Mouse (Mus musculus) ES-Bruce4 (cell line): ENCODE data around the gene Serping1. TPM values are rescaled to one million over a fixed set of nuclear protein-coding genes. Genes with fewer than 3 reads are reported as not detected.

Experiments used
- H3K27ac ChIP-seq: 2 replicates; pipeline ENCODE4 v1.5.1; 2012; ENCODE audit warnings: low read length, inconsistent platforms; ENCODE audit not compliant: insufficient read depth
- H3K27me3 ChIP-seq: 2 replicates; pipeline ENCODE4 v1.6.1; 2012; ENCODE audit warnings: mild to moderate bottlenecking, low read length, inconsistent platforms; ENCODE audit not compliant: control insufficient read depth, poor library complexity, insufficient read depth, severe bottlenecking
- H3K36me3 ChIP-seq: 2 replicates; pipeline ENCODE4 v1.6.1; 2012; ENCODE audit warnings: inconsistent platforms, mild to moderate bottlenecking, low read length, moderate library complexity; ENCODE audit not compliant: control insufficient read depth, poor library complexity, insufficient read depth, severe bottlenecking
- H3K4me1 ChIP-seq: one replicate; pipeline ENCODE4 v1.8.1; 2011; ENCODE audit warnings: low read length; ENCODE audit not compliant: control insufficient read depth, insufficient read depth
- H3K4me3 ChIP-seq: 2 replicates; pipeline ENCODE4 v1.5.1; 2011; ENCODE audit warnings: low read depth, mild to moderate bottlenecking, low read length
- H3K9ac ChIP-seq: 2 replicates; pipeline ENCODE4 v1.6.1; 2012; ENCODE audit warnings: low read depth, mild to moderate bottlenecking, inconsistent platforms; ENCODE audit not compliant: poor library complexity, severe bottlenecking
- H3K9me3 ChIP-seq: replicated peaks from 2 replicates; pipeline ENCODE4 v1.6.1; 2012; ENCODE audit warnings: mild to moderate bottlenecking, low read length, inconsistent platforms; ENCODE audit not compliant: control insufficient read depth, poor library complexity, insufficient read depth, severe bottlenecking
- CTCF ChIP-seq: IDR thresholded peaks from one replicate; pipeline ENCODE4 v1.8.1; 2011; ENCODE audit warnings: low read depth, low read length
- EP300 ChIP-seq: IDR thresholded peaks from 2 replicates; pipeline ENCODE4 v1.6.1; 2011; ENCODE audit warnings: low read depth, low read length; ENCODE audit not compliant: insufficient read depth
- POLR2A ChIP-seq: IDR thresholded peaks from one replicate; pipeline ENCODE4 v1.8.1; 2011; ENCODE audit warnings: low read length; ENCODE audit not compliant: insufficient read depth
- polyA plus RNA-seq: library from polyadenylated mRNA; stranded (reverse); fragments of >200 nt; gene quantifications from 2 replicates; pipeline ENCODE4 v1.2.4, GENCODE M21; 2011; ENCODE audit warnings: low read depth; ENCODE audit not compliant: missing spikeins, insufficient read depth, insufficient read length

Serping1 gene
- polyA plus RNA-seq, 1 experiment = 19.2 TPM

DNA sequence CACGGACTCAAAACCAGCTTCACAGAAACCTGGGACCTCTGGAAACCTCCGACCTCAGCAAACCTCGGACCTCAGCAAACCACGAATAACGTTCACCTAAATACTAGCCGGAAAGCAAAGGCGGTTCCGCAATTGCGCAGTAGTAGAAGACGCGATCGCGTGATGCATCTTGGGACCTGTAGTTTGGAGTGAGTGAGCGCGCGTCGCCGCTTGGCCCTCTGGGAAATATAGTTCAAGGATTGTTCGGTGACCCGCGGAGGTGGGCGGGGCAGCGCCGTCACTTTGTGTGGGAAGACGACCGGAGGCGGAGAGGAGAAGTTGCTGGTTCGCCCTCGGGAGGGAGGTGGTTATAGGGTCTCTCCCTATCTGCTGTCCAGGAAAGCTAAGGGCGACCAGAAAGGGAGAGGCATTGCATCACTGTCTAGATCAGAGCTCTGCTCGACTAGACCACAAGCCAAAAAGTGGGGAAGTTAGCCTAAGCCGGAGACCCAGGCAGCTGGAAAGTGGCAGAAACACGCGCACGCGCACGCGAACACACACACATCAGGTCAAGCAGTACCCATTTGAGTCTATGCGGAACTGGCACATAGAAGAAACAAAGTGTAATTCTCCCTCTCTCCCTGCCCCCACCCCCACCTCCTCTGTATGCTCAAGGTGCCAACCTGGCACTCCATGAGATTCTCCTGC is 47.9 kb downstream of the Serping1 start, which contains the start of gene Clp1:
Gene Clp1, minus strand, starts transcription at position 179 of the 687 bp plus-strand sequence.
- Histone ChIP-seq H3K27ac (0 out of 2 replicates have a peak within 1 kb of the TSS, but pooled peaks have one; percentile 15), H3K36me3 (peaks cover 22% of the 10 kb centered on the region)
- TF ChIP-seq CTCF (no peak), POLR2A (peak; percentile 97), EP300 (no peak)

GRCm38 (mm10) chr2:84726716-84727115 is 48.5 kb downstream of the Serping1 start:
- no peaks in the 10 kb centered on the region for H3K4me1 ChIP-seq
- no peak for TF ChIP-seq EP300
- no peak for TF ChIP-seq POLR2A
- H3K9ac ChIP-seq = peak overlapping the region; percentile 72
- H3K9me3 ChIP-seq = no peaks in the 10 kb centered on the region
- peaks cover 25% of the 10 kb centered on the region for H3K36me3 ChIP-seq
- H3K27me3 ChIP-seq = no peaks in the 10 kb centered on the region
- H3K4me3 ChIP-seq = peak overlapping the region; percentile 87
- H3K27ac ChIP-seq = 0 out of 2 replicates have a peak overlapping the region, but pooled peaks have one; percentile 15

More for the DNA sequence above, 47.9 kb downstream of the Serping1 start, which contains the start of gene Clp1:
- H3K9me3 ChIP-seq = no peaks in the 10 kb centered on the region
- H3K4me1 ChIP-seq = no peaks in the 10 kb centered on the region
- H3K4me3 ChIP-seq = peak within 1 kb of the TSS; percentile 89
- H3K27me3 ChIP-seq = no peaks in the 10 kb centered on the region
- peak within 1 kb of the TSS; percentile 72 for H3K9ac ChIP-seq

DNA sequence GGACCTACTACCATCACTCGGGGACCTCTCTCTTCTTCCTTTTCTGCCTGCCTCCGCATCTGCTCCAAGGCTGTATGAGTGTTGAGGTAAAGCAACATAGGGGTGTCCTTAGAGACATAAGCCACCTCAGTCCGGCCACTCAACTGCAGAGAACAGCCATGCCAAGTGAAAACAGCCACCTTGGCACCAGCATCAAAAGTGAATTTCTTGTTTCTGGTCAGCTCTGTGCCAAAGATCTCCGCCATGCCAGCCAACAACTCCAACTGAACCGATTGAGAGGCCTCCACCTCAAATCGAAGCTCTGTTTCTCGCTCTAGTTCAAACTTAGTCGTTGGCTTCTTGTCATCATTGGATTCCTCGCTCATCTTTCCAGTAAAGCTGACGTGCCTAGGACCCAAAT is 49.5 kb downstream of the Serping1 start:
- Histone ChIP-seq H3K4me1 (no peaks in the 10 kb centered on the region), H3K9me3 (no peaks in the 10 kb centered on the region), H3K27me3 (no peaks in the 10 kb centered on the region), H3K27ac (no peak overlapping the region), H3K4me3 (no peak overlapping the region), H3K9ac (peak overlapping the region; percentile 72; the same call in 1 of the 2 replicates), H3K36me3 (peaks cover 25% of the 10 kb centered on the region)
- TF ChIP-seq EP300 = no peak
- no peak for TF ChIP-seq CTCF
- TF ChIP-seq POLR2A = no peak

DNA sequence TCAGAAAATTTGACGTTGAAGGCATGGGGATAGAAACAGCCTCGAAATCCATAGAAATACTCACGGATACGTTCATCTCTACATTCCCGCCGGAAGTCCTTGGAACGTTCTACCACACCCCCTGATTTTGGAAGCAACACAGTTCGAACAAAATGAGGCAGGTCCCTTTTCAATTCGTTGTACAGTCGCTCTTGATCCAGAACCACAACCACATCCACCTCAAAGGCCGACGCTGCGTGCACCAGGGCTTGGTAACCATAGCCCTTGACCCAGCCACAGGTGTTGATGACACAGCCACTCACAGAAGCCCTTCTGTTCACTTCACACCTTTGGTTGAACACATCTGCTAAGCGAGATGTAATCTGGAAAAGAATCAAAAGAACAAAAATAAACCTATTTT is 51.4 kb downstream of the Serping1 start:
- no peak overlapping the region for H3K4me3 ChIP-seq
- no peaks in the 10 kb centered on the region for H3K4me1 ChIP-seq
- H3K27ac ChIP-seq = no peak overlapping the region
- H3K9ac ChIP-seq = no peak overlapping the region
- no peaks in the 10 kb centered on the region for H3K27me3 ChIP-seq
- H3K36me3 ChIP-seq = peaks cover 25% of the 10 kb centered on the region
- no peak for TF ChIP-seq CTCF
- TF ChIP-seq EP300 = no peak
- H3K9me3 ChIP-seq = no peaks in the 10 kb centered on the region

GRCm38 (mm10) chr2:84721182-84721581 is 54.1 kb downstream of the Serping1 start:
- no peak for TF ChIP-seq CTCF
- no peak for TF ChIP-seq EP300
- no peak for TF ChIP-seq POLR2A
- no peak overlapping the region for H3K27ac ChIP-seq

DNA sequence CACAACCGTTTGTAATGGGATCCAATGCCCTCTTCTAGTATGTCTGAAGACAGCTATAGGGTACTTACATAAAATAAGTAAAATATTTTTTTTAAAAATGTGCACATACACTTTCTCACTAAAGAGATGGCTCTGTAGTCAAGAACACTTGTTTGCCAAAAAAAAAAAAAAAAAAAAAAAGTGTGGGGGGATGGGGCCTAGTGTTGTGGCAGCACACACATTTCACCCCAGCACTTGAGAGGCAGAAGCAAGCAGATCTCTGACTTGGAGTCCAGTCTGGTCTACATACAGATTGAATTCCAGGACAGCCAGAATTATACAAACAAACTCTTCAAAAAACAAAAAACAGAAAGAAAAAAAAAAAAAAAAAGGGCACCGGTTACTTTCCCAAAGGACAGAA is 54.5 kb downstream of the Serping1 start:
- Histone ChIP-seq H3K27me3 (no peaks in the 10 kb centered on the region), H3K36me3 (peaks cover 24% of the 10 kb centered on the region), H3K4me1 (no peaks in the 10 kb centered on the region), H3K9me3 (no peaks in the 10 kb centered on the region), H3K9ac (no peak overlapping the region), H3K27ac (no peak overlapping the region), H3K4me3 (no peak overlapping the region)
- TF ChIP-seq CTCF = no peak
- no peak for TF ChIP-seq POLR2A
- TF ChIP-seq EP300 = no peak

More at GRCm38 (mm10) chr2:84721182-84721581, 54.1 kb downstream of the Serping1 start:
- Histone ChIP-seq H3K4me3 (no peak overlapping the region), H3K36me3 (peaks cover 25% of the 10 kb centered on the region), H3K4me1 (no peaks in the 10 kb centered on the region), H3K27me3 (no peaks in the 10 kb centered on the region), H3K9me3 (no peaks in the 10 kb centered on the region), H3K9ac (no peak overlapping the region)
